Mouse (Mus musculus) heart, adult 9 months (tissue): ENCODE results near the gene Gm20716.

ENCODE experiments used
- DNase-seq, 2 experiments: peaks; one replicate each; pipeline ENCODE4 v3.0.0; 2022; ENCODE audit warnings: low spot score in 2 of 2

Gm20716 gene

GRCm38 (mm10) chr2:168229116-168230025 lies 793 bp downstream of the Gm20716 start:
- DNase-seq, result peak; percentile 31 to 34

DNA sequence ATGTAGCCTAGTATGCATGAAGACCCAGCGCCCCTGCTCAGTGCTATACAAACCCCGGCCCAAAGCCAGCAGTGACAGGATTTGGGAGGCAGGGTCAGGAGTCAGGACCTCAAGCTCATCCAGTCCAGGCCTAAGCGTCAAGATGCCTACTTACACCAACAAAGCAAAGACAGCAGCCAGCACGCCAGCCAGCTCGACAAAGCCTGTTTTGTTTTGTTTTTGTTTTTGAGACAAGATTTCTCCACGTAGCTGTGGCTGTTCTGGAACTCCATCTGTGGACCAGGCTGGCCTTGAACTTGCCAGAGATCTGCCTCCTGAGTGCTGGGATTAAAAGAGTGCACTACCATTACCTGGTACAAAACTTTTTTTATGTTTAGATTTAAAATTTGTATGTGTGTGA lies 6.8 kb downstream of the Gm20716 start:
- no peak for DNase-seq

- no peak for DNase-seq
These were observed 16.3 kb downstream of the Gm20716 start for GRCm38 (mm10) chr2:168213788-168214397.

- DNase-seq, result no peak
These were observed 22.3 kb downstream of the Gm20716 start for GRCm38 (mm10) chr2:168207883-168208282.

DNA sequence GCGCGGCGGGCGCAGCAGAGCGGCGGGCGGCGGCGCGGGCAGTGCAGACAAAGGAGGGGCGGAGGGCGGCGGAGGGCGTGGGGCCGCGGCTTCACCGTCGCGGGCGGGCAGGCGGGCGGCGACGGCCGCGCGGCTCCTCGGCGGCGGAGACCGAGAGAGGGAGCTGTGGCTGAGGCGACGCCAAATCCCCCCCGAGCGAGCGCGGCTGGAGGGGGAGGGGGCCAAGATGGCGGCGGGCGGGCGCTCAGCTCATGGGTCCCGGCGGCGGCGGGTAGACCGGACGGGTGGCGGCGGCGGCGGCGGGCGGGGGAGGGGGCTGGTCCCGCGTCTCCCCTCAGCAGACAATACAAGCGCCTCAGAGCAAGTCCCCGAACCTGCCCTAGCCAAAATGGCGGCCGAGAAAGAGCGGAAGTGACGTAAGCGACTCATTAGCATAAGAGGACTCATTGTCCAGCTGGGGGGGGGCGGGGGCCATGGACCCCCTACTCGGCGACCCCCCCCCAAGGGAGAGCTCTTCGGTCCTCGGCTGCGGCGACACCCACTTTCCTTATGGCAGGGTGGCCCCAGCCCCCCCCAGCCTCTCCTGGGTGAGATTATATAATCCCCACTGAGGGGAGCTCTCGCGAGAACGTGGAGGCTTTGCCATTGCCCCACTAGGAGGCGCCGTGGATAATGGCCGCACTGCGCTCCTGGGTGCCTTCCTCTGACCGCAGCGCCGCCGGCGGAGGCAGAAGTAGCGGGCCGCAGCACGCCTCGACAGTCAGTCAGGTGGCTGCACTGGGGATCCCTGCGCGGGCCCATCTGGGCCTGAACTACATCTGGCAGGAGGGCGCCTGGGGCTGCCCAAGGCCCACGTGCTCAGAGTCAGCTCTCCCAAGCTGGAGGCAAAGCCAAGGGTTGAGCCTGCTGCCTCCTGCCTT lies 23.2 kb downstream of the Gm20716 start, which contains the start of gene Adnp:
Gene Adnp, minus strand, starts transcription at position 388 of the 920 bp plus-strand sequence.
- DNase-seq, result peak; percentile 96 to 97

- peak in 1 of 2 experiments; percentile 19 for DNase-seq
These were observed 24.2 kb downstream of the Gm20716 start for GRCm38 (mm10) chr2:168205681-168206631.

GRCm38 (mm10) chr2:168205265-168205664 lies 24.9 kb downstream of the Gm20716 start:
- DNase-seq, result peak; percentile 75

DNA sequence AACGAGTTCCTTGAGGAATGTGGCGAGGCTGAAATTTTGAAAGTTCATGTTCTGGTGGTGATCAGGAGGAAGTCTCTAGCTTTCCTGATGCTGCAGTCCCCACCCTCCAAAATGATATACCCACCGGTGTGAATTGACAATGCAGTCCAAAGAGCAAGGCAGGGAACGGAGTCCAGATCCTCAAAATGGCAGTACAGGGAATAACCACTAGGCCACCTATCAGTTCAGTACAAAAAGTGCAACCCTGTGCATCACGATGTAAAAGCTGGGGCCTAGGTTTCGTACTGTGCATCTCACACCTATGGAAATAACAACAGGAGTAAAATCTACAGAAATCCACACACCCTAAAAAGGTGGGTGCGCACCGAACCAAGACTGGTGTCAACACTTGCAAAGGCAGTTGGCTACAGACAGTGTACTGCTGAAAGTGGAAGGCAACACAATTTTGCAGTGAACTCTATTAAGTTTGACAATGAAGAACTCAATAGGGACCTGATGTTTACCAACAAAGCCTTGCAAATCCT lies 25.6 kb downstream of the Gm20716 start:
- DNase-seq, result no peak

DNA sequence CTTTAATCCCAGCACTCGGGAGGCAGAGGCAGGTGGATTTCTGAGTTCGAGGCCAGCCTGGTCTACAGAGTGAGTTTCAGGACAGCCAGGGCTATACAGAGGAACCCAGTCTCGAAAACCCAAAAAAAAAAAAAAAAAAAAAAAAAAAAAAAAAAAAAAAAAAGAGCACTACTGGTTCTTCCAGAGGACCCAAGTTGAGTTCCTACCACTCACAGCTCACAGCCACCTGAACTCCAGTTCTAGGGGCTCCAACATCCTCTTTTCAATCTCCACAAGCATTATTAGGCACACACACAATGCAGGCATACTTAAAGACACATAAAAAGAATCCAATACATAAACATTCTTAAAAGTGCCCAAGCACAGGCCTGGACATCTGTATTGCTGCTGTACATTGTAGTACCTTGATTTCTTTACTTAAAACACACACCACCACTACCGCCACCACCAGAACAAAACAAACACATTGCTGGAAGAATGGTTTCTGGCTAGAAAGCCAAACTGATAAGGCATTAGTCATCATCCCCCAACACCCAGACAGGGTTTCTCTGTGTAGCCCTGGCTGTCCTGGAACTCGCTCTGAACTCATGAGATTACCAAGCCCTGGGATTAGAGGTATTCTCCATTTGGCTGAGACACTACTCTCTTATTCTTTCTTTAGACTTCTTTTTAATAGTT lies 30.0 kb downstream of the Gm20716 start:
- no peak for DNase-seq

DNA sequence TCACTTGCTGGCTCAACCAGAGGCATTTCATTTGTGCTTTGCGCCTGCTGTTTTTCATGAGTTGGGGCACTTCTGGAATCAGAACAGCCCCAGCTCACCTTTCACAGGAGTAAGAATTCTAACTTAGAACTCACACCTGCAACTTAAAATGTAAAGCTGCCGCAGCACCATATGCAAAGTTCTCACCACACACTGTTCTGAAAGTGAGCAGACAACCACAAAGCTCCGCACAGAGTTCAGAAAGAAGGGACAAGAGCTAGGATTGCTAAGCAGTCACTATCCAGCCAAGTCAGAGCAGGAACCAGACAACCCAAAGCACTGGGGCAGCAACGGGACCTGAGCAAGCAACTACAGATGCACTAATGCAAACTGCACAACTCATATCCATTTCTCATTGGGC lies 30.7 kb downstream of the Gm20716 start:
- DNase-seq, result no peak

GRCm38 (mm10) chr2:168198421-168198820 lies 31.7 kb downstream of the Gm20716 start:
- no peak for DNase-seq

DNA sequence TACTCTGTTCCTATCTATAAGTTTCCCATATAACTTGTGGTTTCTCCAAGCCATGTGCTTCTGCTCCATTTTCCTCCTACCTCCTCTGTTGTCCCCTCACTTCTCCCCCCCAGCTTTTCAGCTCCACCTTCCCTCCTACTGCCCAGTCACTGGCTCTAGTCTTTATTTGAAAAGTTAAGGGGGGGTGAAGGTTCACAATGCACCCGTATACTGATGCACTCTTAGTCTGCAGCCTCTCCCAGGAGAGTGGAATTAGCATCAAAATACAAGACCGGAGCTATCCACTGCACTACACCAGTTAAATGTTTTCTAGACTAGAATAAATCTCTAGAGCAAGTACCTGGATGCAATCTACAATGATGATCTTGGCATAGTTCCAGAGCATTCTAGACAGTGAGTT lies 34.4 kb downstream of the Gm20716 start:
- DNase-seq, result no peak

DNA sequence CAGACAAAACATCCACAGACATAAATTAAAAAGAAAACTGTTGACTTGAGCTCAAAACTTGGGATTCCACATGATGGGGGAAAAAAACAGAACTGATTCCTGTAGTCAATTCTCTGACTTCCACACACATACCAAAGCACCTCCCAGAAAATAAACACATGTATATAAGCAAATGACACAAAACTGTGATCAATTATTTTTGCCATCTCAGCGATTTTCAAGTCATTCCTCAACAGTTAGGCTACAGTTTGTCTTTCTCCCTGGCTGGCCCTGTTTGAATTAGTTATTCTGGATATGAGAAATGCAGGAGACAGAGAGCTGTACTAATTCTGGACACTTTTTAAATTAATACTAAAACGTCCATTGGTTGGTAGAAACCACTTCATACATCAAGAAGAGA lies 36.5 kb downstream of the Gm20716 start:
- no peak for DNase-seq

DNA sequence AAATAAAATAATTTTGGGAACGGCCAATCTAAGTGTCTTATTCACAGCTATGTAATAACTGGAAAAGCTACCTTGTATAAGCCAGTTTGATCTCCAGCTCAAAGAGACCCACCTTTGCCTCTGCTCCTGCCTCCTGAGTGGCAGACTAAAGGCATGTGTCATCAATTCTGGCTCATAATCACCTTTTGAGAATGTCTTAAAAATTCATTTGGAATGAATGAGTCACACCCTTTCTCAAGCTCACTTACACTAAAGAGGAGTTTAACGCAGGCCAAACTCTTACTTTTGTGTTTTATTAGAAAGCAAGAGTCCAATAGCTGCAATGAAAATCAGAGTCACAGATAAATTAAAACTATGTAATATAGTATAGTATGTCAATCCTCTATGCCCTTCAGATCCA lies 38.3 kb downstream of the Gm20716 start:
- no peak for DNase-seq

GRCm38 (mm10) chr2:168175946-168176345 lies 54.2 kb downstream of the Gm20716 start:
- no peak for DNase-seq

- peak; percentile 72 to 86 for DNase-seq
These were observed 59.9 kb downstream of the Gm20716 start for GRCm38 (mm10) chr2:168170167-168170685.

DNA sequence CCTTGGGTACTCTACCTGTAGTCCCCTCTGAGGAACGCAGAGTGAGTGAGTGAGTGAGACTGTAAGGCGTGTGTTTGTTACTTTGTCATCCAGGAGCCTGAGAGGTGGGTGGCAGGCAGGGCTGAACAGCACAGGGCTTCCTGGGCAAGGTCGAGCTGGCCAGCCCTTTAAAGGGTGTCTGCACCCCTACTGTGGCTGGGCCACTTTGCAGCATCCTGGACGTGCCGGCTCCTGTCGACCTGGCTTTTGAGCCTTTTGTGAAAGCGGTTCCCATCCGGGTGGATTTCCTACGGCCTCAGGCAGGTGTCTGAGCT lies 60.4 kb downstream of the Gm20716 start:
- no peak for DNase-seq

GRCm38 (mm10) chr2:168168892-168169799 lies 61.0 kb downstream of the Gm20716 start:
- DNase-seq, result no peak

- no peak for DNase-seq
These were observed 62.4 kb downstream of the Gm20716 start for GRCm38 (mm10) chr2:168167781-168168180.
